Mouse (Mus musculus) heart, embryonic 10.5 days (tissue): ENCODE results near the gene Tmcc2. TPM values are rescaled to one million over a fixed set of nuclear protein-coding genes. Genes with fewer than 3 reads are reported as not detected.

ENCODE experiments used
- DNase-seq: peaks from one replicate; pipeline ENCODE4 v3.0.0-alpha.2; 2017; ENCODE audit warnings: low spot score
- H3K27ac ChIP-seq: fragments of 300-500 bp; sonication (generic); 2 replicates; pipeline ENCODE4 v1.5.1; 2016; ENCODE audit warnings: mild to moderate bottlenecking
- H3K27me3 ChIP-seq: fragments of 300-500 bp; sonication (generic); 2 replicates; pipeline ENCODE4 v1.6.1; 2016; ENCODE audit warnings: mild to moderate bottlenecking; ENCODE audit not compliant: poor library complexity, insufficient read depth, severe bottlenecking
- H3K36me3 ChIP-seq: fragments of 300-500 bp; sonication (generic); 2 replicates; pipeline ENCODE4 v1.6.1; 2016; ENCODE audit warnings: mild to moderate bottlenecking, moderate library complexity
- H3K4me1 ChIP-seq: fragments of 300-500 bp; sonication (generic); 2 replicates; pipeline ENCODE4 v1.6.1; 2016; ENCODE audit warnings: mild to moderate bottlenecking
- H3K4me3 ChIP-seq: fragments of 300-500 bp; sonication (generic); 2 replicates; pipeline ENCODE4 v1.5.1; 2016; ENCODE audit warnings: mild to moderate bottlenecking, moderate library complexity
- H3K9me3 ChIP-seq: fragments of 300-500 bp; sonication (generic); 2 replicates; pipeline ENCODE4 v1.6.1; 2016; ENCODE audit warnings: mild to moderate bottlenecking, moderate library complexity
- WGBS: fragments of 180-500 bp; shearing (Covaris S2); methylation state at CpG from one replicate; pipeline ENCODE4 v1.1.7; 2016; 5-methylcytosine and 5-hydroxymethylcytosine counted together
- polyA plus RNA-seq: library from polyadenylated mRNA; unstranded; fragments of >200 nt; fragmentation: Nextera tagmentation; extraction: Ambion mirVana; gene quantifications from 2 replicates; pipeline ENCODE4 v1.2.1, GENCODE M21; 2016

Tmcc2 gene
- polyA plus RNA-seq, 1 experiment from 2014 or later = 10.1 TPM

GRCm38 (mm10) chr1:132311174-132311859 is 79.8 kb downstream of the Tmcc2 start:
- H3K9me3 ChIP-seq = no peaks in the 10 kb centered on the region
- no peak overlapping the region for H3K4me3 ChIP-seq
- peaks cover 47% of the 10 kb centered on the region for H3K27me3 ChIP-seq
- peak; percentile 89 for DNase-seq
- whole genome bisulfite sequencing = 31% methylated on average over 10 of the region's 10 CpGs
- H3K4me1 ChIP-seq = peaks cover 42% of the 10 kb centered on the region
- no peaks in the 10 kb centered on the region for H3K36me3 ChIP-seq
- peak overlapping the region; percentile 72 for H3K27ac ChIP-seq

- peaks cover 45% of the 10 kb centered on the region for H3K27me3 ChIP-seq
- 47% methylated on average over 7 of the region's 7 CpGs for WGBS
- H3K4me3 ChIP-seq = no peak overlapping the region
- H3K4me1 ChIP-seq = peaks cover 37% of the 10 kb centered on the region
- no peaks in the 10 kb centered on the region for H3K36me3 ChIP-seq
- no peak for DNase-seq
- peak overlapping the region; percentile 72 for H3K27ac ChIP-seq
- H3K9me3 ChIP-seq = no peaks in the 10 kb centered on the region
Observed at GRCm38 (mm10) chr1:132310754-132311153, 80.3 kb downstream of the Tmcc2 start.

- no peak for DNase-seq
- no peak overlapping the region for H3K27ac ChIP-seq
- peaks cover 46% of the 10 kb centered on the region for H3K27me3 ChIP-seq
- peaks cover 46% of the 10 kb centered on the region for H3K4me1 ChIP-seq
- no peaks in the 10 kb centered on the region for H3K36me3 ChIP-seq
- H3K4me3 ChIP-seq = no peak overlapping the region
- WGBS = 77% methylated on average over 7 of the region's 7 CpGs
- no peaks in the 10 kb centered on the region for H3K9me3 ChIP-seq
Observed at GRCm38 (mm10) chr1:132308674-132309073, 82.4 kb downstream of the Tmcc2 start.

- H3K4me1 ChIP-seq = peaks cover 46% of the 10 kb centered on the region
- H3K4me3 ChIP-seq = no peak overlapping the region
- no peaks in the 10 kb centered on the region for H3K36me3 ChIP-seq
- H3K27ac ChIP-seq = no peak overlapping the region
- no peaks in the 10 kb centered on the region for H3K9me3 ChIP-seq
- H3K27me3 ChIP-seq = peaks cover 49% of the 10 kb centered on the region
- no peak for DNase-seq
- WGBS = 84% methylated on average over 6 of the region's 6 CpGs
Observed at GRCm38 (mm10) chr1:132307962-132308361, 83.1 kb downstream of the Tmcc2 start.

- H3K27me3 ChIP-seq = peaks cover 59% of the 10 kb centered on the region
- H3K27ac ChIP-seq = no peak overlapping the region
- no peaks in the 10 kb centered on the region for H3K36me3 ChIP-seq
- peaks cover 35% of the 10 kb centered on the region for H3K4me1 ChIP-seq
- H3K4me3 ChIP-seq = no peak overlapping the region
- H3K9me3 ChIP-seq = no peaks in the 10 kb centered on the region
- WGBS = 22% methylated on average over 4 of the region's 4 CpGs
- DNase-seq = no peak
Observed at GRCm38 (mm10) chr1:132306808-132307207, 84.3 kb downstream of the Tmcc2 start.

Other genes starting within 250 kb of the Tmcc2 start
- gene Lemd1, start 199.8 kb downstream of the Tmcc2 start, polyA plus RNA-seq = 0.12 and 0.49 TPM in 2 replicates
- 0.05 TPM in 1 of 2 replicates, not detected in the other for gene AC124108.1, start 199.8 kb downstream of the Tmcc2 start, polyA plus RNA-seq
- not detected in 2 replicates for gene Gm10188, start 161.5 kb downstream of the Tmcc2 start, polyA plus RNA-seq
- 0.26 and 0.60 TPM in 2 replicates for gene Klhdc8a, start 92.7 kb downstream of the Tmcc2 start, polyA plus RNA-seq
- 3.0 and 3.4 TPM in 2 replicates for gene Nuak2, start 75.2 kb downstream of the Tmcc2 start, polyA plus RNA-seq
- 10.6 and 10.8 TPM in 2 replicates for gene Dstyk, start 26.3 kb upstream of the Tmcc2 start, polyA plus RNA-seq
- 33.2 and 43.6 TPM in 2 replicates for gene Rbbp5, start 86.1 kb upstream of the Tmcc2 start, polyA plus RNA-seq
- 1.2 and 1.3 TPM in 2 replicates for gene Tmem81, start 114.9 kb upstream of the Tmcc2 start, polyA plus RNA-seq
- gene Cntn2, start 152.0 kb upstream of the Tmcc2 start, polyA plus RNA-seq = 0.14 and 0.67 TPM in 2 replicates